Mouse (Mus musculus): ENCODE data around the gene Noxred1. TPM values are rescaled to one million over a fixed set of nuclear protein-coding genes. Genes with fewer than 3 reads are reported as not detected.
A peak's percentile ranks its signal among the peaks of the same experiment; 100 is the strongest.
"Not testable (repeated sequence)": the region's sequence is repeated elsewhere in the genome, so short reads cannot be mapped to it uniquely, and the experiment has no call there.

Noxred1 gene
- total and polyA plus RNA-seq, 3 experiments = 0.39 to 0.61 (median 0.47) TPM

DNA sequence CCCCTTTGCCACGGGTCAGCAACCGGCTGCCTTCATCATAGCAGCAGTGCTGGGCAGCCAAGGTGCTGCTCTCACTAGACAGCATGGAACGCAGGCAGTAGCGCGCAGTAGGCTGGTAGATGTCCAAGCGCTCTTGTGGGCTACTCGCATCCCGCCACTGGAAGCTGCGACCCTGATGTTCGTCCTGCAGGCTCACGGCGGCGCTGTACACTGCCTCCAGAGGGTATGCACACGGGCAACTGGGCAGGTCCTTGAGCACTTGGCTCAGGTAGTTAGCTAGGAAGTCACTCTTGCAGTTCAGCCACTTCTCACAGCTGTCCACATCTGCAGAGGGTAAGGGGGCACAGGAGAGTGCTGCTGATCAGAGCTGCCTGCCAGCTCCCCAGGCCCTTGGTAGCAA, 41.3 kb upstream of the Noxred1 start:
- 67% methylated on average over 14 of the region's 14 CpGs for WGBS
- intact Hi-C loops (cut with DNase I) = no loop called here

DNA sequence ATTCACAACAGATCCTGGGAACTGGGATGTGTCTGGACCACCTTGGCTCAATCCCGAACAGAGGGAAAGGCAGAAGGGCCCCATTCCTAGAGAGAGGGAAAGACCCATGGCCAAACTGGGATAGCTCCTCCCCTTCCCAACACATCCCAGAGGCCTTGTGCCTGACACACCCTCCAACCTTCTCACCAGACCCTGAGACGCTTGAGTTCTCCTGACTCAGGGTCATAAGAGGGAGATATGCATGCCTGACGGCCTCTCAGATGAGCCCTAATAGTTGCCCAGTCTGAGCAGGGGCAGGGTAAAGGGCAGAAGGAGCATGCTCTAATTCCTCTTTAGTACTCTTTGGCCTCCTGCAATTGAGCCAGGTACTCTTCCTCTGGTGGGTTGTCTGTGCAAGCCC, 40.8 kb upstream of the Noxred1 start:
- WGBS = 37% methylated on average over 3 of the region's 3 CpGs
- Histone ChIP-seq H3K27ac (no peak overlapping the region), H3K27me3 (ENCODE audit: control insufficient read depth, insufficient read depth, low read length) (no peaks in the 10 kb centered on the region), H3K79me2 (replicated peaks; ENCODE audit: control insufficient read depth, insufficient read depth, low read length) (no peaks in the 10 kb centered on the region), H3K4me3 (no peak overlapping the region), H3K9ac (ENCODE audit: low read depth, low read length) (no peak overlapping the region), H3K36me3 (ENCODE audit: control insufficient read depth, insufficient read depth, low read length) (no peaks in the 10 kb centered on the region), H3K4me1 (ENCODE audit: control insufficient read depth, insufficient read depth, low read length) (peaks cover 2% of the 10 kb centered on the region; the same call in 1 of the 2 replicates)
- intact Hi-C loops (cut with DNase I) = no loop called here
- no peak for DNase-seq
- TF ChIP-seq EP300 (IDR thresholded peaks at IDR 0.05; ENCODE audit: insufficient read depth, low read depth, low read length) (no peak), CTCF (IDR thresholded peaks at IDR 0.05) (no peak), POLR2A (IDR thresholded peaks at IDR 0.05; ENCODE audit: insufficient read depth, low read depth, low read length) (no peak)

More for the DNA sequence above, 41.3 kb upstream of the Noxred1 start:
- Histone ChIP-seq H3K4me3 (no peak overlapping the region), H3K79me2 (replicated peaks; ENCODE audit: control insufficient read depth, insufficient read depth, low read length) (no peaks in the 10 kb centered on the region), H3K9ac (ENCODE audit: low read depth, low read length) (no peak overlapping the region), H3K27ac (no peak overlapping the region), H3K27me3 (ENCODE audit: control insufficient read depth, insufficient read depth, low read length) (no peaks in the 10 kb centered on the region), H3K36me3 (ENCODE audit: control insufficient read depth, insufficient read depth, low read length) (no peaks in the 10 kb centered on the region), H3K4me1 (ENCODE audit: control insufficient read depth, insufficient read depth, low read length) (peaks cover 2% of the 10 kb centered on the region; the same call in 1 of the 2 replicates)
- no peak for DNase-seq
- TF ChIP-seq POLR2A (IDR thresholded peaks at IDR 0.05; ENCODE audit: insufficient read depth, low read depth, low read length) (no peak), EP300 (IDR thresholded peaks at IDR 0.05; ENCODE audit: insufficient read depth, low read depth, low read length) (no peak), CTCF (IDR thresholded peaks at IDR 0.05) (no peak)

DNA sequence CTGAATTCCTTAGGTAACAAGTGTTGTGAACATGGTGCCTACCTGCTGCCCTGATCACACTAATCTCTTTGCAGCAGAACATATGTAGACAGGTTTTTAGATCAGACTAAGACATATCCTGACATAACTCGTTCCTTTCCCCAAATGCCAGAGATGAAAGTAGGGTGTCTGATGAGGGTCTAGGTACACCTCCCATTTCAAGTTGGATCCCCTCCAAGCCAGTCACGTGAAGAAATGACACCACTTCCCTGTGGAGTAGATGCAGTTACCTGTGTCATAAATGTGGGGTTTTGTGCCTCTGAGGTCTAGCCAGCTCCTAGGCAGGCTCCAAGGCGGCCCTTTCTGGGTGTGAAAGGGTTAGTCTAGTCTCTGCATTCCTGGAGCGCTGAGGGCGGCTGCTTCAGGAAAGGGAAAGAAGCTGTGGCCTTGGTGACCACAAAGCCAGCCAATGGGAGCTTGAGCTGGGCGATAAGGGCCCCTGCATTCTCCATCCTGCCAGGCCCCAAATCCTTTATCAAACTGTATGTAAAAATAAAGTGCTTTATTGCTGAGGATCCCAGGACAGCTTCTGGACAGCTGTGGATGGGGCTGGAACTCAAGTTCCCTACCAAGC, 39.7 kb upstream of the Noxred1 start:
- Histone ChIP-seq H3K27ac (no peak overlapping the region), H3K36me3 (ENCODE audit: control insufficient read depth, insufficient read depth, low read length) (no peaks in the 10 kb centered on the region), H3K4me1 (ENCODE audit: control insufficient read depth, insufficient read depth, low read length) (peaks cover 2% of the 10 kb centered on the region; the same call in 1 of the 2 replicates), H3K27me3 (ENCODE audit: control insufficient read depth, insufficient read depth, low read length) (no peaks in the 10 kb centered on the region), H3K79me2 (replicated peaks; ENCODE audit: control insufficient read depth, insufficient read depth, low read length) (no peaks in the 10 kb centered on the region), H3K4me3 (no peak overlapping the region), H3K9ac (ENCODE audit: low read depth, low read length) (no peak overlapping the region)
- WGBS = 6% methylated on average over 6 of the region's 6 CpGs
- DNase-seq = no peak
- no peak for TF ChIP-seq CTCF (IDR thresholded peaks at IDR 0.05)
- TF ChIP-seq POLR2A (IDR thresholded peaks at IDR 0.05; ENCODE audit: insufficient read depth, low read depth, low read length) = no peak
- no peak for TF ChIP-seq EP300 (IDR thresholded peaks at IDR 0.05; ENCODE audit: insufficient read depth, low read depth, low read length)
- intact Hi-C loops (cut with DNase I) = no loop called here

DNA sequence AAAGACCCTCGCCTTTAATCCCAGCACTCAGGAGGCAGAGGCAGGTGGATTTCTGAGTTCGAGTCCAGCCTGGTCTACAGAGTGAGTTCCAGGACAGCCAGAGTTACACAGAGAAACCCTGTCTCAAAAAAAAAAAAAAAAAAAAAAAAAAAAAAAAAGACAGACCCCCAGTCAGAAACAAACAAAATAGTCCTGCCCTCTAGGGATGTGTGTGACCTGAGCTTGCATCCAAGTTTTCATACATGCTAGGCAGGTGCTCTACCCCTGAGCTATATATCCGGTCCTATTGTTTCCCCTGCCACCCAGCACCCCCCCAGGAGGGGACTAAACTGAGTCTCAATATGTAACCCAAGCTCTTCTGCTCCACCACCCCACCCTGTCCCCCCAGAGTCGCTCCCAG, 38.7 kb upstream of the Noxred1 start:
- H3K27me3 ChIP-seq (ENCODE audit: control insufficient read depth, insufficient read depth, low read length); DNase-seq; intact Hi-C loops (cut with DNase I); H3K9ac ChIP-seq (ENCODE audit: low read depth, low read length); H3K4me3 ChIP-seq; H3K27ac ChIP-seq; H3K36me3 ChIP-seq (ENCODE audit: control insufficient read depth, insufficient read depth, low read length); H3K79me2 ChIP-seq (replicated peaks; ENCODE audit: control insufficient read depth, insufficient read depth, low read length); H3K4me1 ChIP-seq (ENCODE audit: control insufficient read depth, insufficient read depth, low read length): not testable (repeated sequence)
- 82% methylated on average over 4 of the region's 4 CpGs for WGBS

DNA sequence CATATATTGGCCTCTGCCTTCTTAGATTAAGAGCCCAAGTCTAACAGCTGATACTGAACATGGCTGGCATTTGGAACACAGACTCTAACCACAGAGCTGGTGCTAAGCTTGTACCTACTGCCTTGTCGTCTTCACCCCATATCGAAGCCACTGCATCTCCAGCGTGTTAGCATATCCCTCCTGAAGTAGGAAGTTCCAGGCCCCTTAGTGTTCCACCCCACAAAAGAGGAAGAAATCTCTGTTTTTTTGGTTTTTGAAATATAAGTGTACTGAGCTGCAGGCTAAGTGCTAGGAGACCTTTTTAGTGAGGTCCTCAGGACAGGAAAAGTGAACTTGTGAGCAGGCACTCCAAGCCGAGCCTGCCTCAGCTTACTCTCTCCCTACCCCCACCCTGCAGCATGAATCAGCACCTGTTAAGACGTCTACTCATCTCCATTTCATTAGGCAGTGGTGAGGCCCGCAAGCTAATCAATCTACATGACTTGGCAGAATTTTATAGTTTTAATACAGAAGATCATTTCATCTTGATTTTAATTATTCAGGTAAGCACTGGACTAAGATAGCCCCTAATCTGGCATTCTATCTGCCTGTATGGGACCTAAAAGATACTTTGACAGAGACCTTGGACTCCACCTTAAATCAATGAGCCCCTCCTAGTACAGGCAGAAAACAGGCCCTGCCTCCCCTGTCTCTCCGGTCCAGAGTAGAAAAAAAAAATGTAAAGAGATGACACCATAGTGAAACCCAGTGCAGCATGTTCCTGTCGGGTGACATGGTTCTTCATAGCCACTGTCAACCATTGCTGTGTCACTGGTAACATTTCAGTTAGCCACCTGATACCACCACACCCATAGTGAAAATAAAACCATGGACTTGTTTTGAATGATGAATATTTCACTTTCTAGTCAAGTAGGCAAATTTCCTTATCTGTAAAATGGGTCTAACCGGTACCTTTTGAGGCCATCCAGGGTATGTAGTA, 36.6 kb upstream of the Noxred1 start:
- Histone ChIP-seq H3K9ac (ENCODE audit: low read depth, low read length) (no peak overlapping the region), H3K27ac (no peak overlapping the region), H3K36me3 (ENCODE audit: control insufficient read depth, insufficient read depth, low read length) (no peaks in the 10 kb centered on the region), H3K4me1 (ENCODE audit: control insufficient read depth, insufficient read depth, low read length) (peaks cover 2% of the 10 kb centered on the region; the same call in 1 of the 2 replicates), H3K4me3 (no peak overlapping the region), H3K27me3 (ENCODE audit: control insufficient read depth, insufficient read depth, low read length) (no peaks in the 10 kb centered on the region), H3K79me2 (replicated peaks; ENCODE audit: control insufficient read depth, insufficient read depth, low read length) (no peaks in the 10 kb centered on the region)
- WGBS = 84% methylated on average over 9 of the region's 9 CpGs
- no peak for DNase-seq
- no peak for TF ChIP-seq CTCF (IDR thresholded peaks at IDR 0.05)
- no peak for TF ChIP-seq EP300 (IDR thresholded peaks at IDR 0.05; ENCODE audit: insufficient read depth, low read depth, low read length)
- TF ChIP-seq POLR2A (IDR thresholded peaks at IDR 0.05; ENCODE audit: insufficient read depth, low read depth, low read length) = no peak
- intact Hi-C loops (cut with DNase I) = loop anchor here (5.0 kb wide), 1 partner anchor 143 kb away; no protein-coding TSS in a partner anchor

DNA sequence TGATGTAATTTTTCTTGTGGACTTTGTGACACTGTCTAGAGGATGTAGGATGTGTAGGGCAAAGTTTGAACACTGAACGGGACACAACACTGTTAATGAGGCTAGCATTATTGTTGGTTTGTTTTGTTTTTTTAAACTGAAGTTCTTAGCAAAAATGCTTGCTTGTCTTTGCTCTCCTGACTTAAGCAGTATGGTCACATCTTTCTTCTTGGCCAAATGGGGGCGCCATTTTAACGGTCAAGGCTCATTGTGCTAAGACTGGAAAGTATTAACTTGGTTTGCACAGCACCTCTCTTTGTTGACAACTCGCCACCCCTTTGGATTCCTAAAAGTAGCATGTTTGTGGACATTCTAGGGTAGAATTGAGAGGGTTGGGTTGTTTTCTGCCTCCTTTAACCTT, 29.1 kb upstream of the Noxred1 start:
- DNase-seq = no peak
- TF ChIP-seq POLR2A (IDR thresholded peaks at IDR 0.05; ENCODE audit: insufficient read depth, low read depth, low read length) = no peak
- TF ChIP-seq CTCF (IDR thresholded peaks at IDR 0.05) = peak; percentile 59
- TF ChIP-seq EP300 (IDR thresholded peaks at IDR 0.05; ENCODE audit: insufficient read depth, low read depth, low read length) = no peak
- Histone ChIP-seq H3K4me3 (no peak overlapping the region; the same call in 1 of the 2 replicates), H3K79me2 (replicated peaks; ENCODE audit: control insufficient read depth, insufficient read depth, low read length) (no peaks in the 10 kb centered on the region; the same call in 1 of the 2 replicates), H3K4me1 (ENCODE audit: control insufficient read depth, insufficient read depth, low read length) (peaks cover 2% of the 10 kb centered on the region), H3K36me3 (ENCODE audit: control insufficient read depth, insufficient read depth, low read length) (peaks cover 4% of the 10 kb centered on the region), H3K9ac (ENCODE audit: low read depth, low read length) (0 out of 2 replicates have a peak overlapping the region, but pooled peaks have one; percentile 10), H3K27ac (no peak overlapping the region), H3K27me3 (ENCODE audit: control insufficient read depth, insufficient read depth, low read length) (no peaks in the 10 kb centered on the region)
- 14% methylated on average over 4 of the region's 4 CpGs for WGBS
- intact Hi-C loops (cut with DNase I) = loop anchor here (2.0 to 5.0 kb wide), 2 partner anchors 65 to 145 kb away; no protein-coding TSS in a partner anchor

All from heart, adult 2 months (tissue).